Mouse (Mus musculus) forebrain, embryonic 14.5 days (tissue): ENCODE results near the gene Npc2. TPM values are rescaled to one million over a fixed set of nuclear protein-coding genes. Genes with fewer than 3 reads are reported as not detected.

Experiments
- ATAC-seq: fragments of 200-750 bp; cut with Nextera tagmentation; 2 replicates; pipeline ENCODE4 v1.8.0; 2017; ENCODE audit warnings: mild to moderate bottlenecking, moderate library complexity
- DNase-seq: peaks from one replicate; pipeline ENCODE4 v3.0.0-alpha.2; 2015; ENCODE audit warnings: low spot score
- H3K27ac ChIP-seq: fragments of 300-500 bp; sonication (generic); 2 replicates; pipeline ENCODE4 v1.5.1; 2014; ENCODE audit warnings: low read depth, mild to moderate bottlenecking, control low read depth, low read length, moderate library complexity
- H3K27me3 ChIP-seq: fragments of 300-500 bp; sonication (generic); replicated peaks from 2 replicates; pipeline ENCODE4 v1.6.1; 2014; ENCODE audit warnings: low read length, control low read depth, mixed read lengths; ENCODE audit not compliant: control insufficient read depth, insufficient read depth
- H3K36me3 ChIP-seq: fragments of 300-500 bp; sonication (generic); 2 replicates; pipeline ENCODE4 v1.6.1; 2014; ENCODE audit warnings: low read length, control low read depth; ENCODE audit not compliant: control insufficient read depth, insufficient read depth
- H3K4me1 ChIP-seq: fragments of 300-500 bp; sonication (generic); 2 replicates; pipeline ENCODE4 v1.6.1; 2014; ENCODE audit warnings: antibody characterized with exemption, low read length, control low read depth; ENCODE audit not compliant: control insufficient read depth, insufficient read depth
- H3K4me2 ChIP-seq: fragments of 300-500 bp; sonication (generic); 2 replicates; pipeline ENCODE4 v1.6.1; 2014; ENCODE audit warnings: mild to moderate bottlenecking, control low read depth, low read length
- H3K4me3 ChIP-seq: fragments of 300-500 bp; sonication (generic); 2 replicates; pipeline ENCODE4 v1.5.1; 2014; ENCODE audit warnings: low read depth, low read length, control low read depth
- H3K9ac ChIP-seq: fragments of 300-500 bp; sonication (generic); 2 replicates; pipeline ENCODE4 v1.6.1; 2014; ENCODE audit warnings: mild to moderate bottlenecking, low read length, control low read depth, moderate library complexity
- H3K9me3 ChIP-seq: fragments of 300-500 bp; sonication (generic); replicated peaks from 2 replicates; pipeline ENCODE4 v1.6.1; 2016; ENCODE audit warnings: low read length, control low read depth, mixed read lengths; ENCODE audit not compliant: control insufficient read depth
- WGBS: fragments of 180-500 bp; shearing (Covaris S2); extraction: QIAGEN DNeasy Blood & Tissue Kit; methylation state at CpG from one replicate; pipeline ENCODE4 v1.1.7; 2014; 5-methylcytosine and 5-hydroxymethylcytosine counted together
- polyA plus RNA-seq: library from polyadenylated mRNA; unstranded; fragments of >200 nt; fragmentation: Nextera tagmentation; extraction: Ambion mirVana; gene quantifications from 2 replicates; pipeline ENCODE4 v1.2.1, GENCODE M21; 2014

Npc2 gene
- 72.5 and 76.4 TPM in 2 replicates for polyA plus RNA-seq

DNA sequence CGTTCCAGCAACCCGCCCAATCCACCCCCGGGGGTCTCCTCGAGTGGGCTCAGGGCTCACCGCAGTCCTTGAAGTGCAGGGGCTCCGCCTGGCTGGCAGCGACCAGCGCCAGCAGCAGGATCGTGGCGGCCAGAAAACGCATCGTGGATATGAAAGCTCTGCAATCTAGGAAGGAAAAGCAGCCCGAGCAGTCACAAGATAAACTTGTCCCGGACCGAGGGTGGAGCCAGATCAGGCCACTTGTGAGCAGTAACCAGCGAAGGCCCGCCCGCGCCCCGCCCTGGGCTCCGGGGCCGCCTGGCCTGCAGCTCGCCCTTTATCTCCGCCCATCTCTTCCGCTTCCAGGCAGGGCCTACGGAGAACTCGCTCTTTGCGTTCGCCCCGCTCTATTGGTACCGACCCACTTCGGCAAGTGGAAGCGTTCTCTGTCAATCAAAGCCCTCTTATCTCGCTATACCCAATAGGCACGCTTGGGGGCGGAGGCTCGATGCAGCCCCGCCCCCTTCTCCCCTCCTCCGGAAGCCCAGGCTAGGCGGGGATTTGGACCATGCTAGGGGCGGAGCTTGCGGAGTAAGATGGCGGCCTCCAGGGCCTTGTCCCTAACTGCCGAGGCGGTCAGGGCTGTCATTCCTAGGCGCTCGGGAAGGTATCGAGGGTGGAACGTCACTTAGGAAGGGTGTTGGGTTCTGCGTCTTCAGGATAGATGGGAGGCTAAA lies at the start of gene Npc2, which contains the start of gene Isca2:
Gene Npc2, minus strand, starts transcription at position 427 of the 716 bp plus-strand sequence.
Gene Isca2, plus strand, starts transcription at position 526 of the 716 bp plus-strand sequence.
- H3K27me3 ChIP-seq, result no peaks in the 10 kb centered on the region
- H3K9ac ChIP-seq, result peak within 1 kb of the TSS; percentile 87
- H3K9me3 ChIP-seq, result no peaks in the 10 kb centered on the region
- peak within 1 kb of the TSS; percentile 89 for H3K27ac ChIP-seq
- peaks cover 10% of the 10 kb centered on the region for H3K36me3 ChIP-seq
- DNase-seq, result peak; percentile 100
- WGBS, result under 1% methylated on average over 50 of the region's 50 CpGs
- ATAC-seq, result peak; percentile 99
- H3K4me3 ChIP-seq, result peak within 1 kb of the TSS; percentile 72
- H3K4me1 ChIP-seq, result peaks cover 23% of the 10 kb centered on the region
- peak within 1 kb of the TSS; percentile 79 for H3K4me2 ChIP-seq

DNA sequence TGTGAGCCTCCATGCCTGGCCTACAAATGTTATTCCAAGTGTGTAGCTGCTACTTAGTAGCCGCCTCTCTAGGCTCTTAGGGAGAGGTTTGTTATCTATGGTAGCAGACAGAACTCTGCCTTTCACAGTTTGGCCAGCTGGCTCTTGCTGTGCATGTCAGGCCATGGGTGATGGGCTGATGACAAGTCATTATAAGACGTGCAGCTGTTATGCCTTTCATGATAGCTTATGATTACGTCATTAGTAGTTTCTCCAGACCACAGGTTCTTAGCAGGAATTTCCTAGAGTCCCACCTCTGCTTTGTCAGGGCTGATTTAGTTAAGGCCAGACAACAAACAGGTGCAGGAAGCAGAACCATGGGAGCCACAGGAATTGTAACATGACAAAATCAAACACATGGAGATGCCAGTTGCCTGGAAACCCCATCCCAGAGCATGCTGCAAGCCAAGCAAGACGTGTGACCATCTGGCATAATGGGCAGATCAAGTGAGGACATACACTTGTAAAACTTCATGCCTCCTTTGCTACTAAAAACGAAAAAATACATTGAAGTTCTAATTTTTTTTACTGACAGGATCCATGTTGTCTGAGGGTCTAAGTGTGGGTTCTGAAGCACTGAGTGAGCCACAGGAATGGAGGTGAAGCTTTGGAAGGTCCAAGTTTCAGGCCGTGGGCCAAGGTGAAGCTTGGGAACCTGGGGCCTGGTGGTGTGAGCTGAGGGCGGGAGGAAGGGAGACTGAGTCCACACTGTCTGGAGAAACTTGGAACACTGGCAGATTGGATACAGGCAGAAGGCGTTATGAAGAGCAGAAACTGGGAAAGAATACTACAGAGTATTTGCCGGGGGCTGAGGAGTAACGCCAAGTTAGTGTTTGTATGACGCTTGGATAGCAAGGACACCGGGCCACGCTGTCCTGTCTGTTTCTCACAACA lies 46.5 kb upstream of the Npc2 start:
- Histone ChIP-seq H3K4me1 (no peaks in the 10 kb centered on the region), H3K4me3 (no peak overlapping the region), H3K4me2 (no peak overlapping the region), H3K9ac (no peak overlapping the region), H3K27me3 (no peaks in the 10 kb centered on the region), H3K36me3 (no peaks in the 10 kb centered on the region), H3K9me3 (no peaks in the 10 kb centered on the region), H3K27ac (no peak overlapping the region)
- peak; percentile 23 for DNase-seq
- 81% methylated on average over 13 of the region's 13 CpGs for WGBS
- ATAC-seq, result no peak

DNA sequence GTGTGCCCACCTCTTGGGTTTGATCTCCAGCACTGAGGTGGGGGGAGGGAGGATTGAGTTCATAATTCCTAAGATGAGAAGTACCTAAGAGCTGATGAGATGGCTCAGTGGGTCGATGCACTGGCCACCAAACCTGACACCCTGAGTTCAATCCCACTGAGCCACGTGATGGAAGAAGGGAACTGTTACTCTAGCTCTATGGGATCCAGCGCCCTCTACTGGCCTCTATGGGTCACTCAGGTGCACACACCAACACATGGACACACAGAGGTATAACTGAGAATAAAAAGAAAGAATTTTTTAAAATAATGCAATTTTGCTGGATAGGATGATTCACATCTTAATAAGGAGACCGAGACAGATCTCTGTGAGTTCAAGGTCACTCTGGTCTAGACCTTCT lies 45.5 kb upstream of the Npc2 start:
- DNase-seq (no peak), ATAC-seq (no peak)
- Histone ChIP-seq H3K27ac (no peak overlapping the region), H3K4me3 (no peak overlapping the region), H3K4me2 (no peak overlapping the region), H3K9ac (no peak overlapping the region), H3K4me1 (no peaks in the 10 kb centered on the region), H3K36me3 (no peaks in the 10 kb centered on the region), H3K9me3 (no peaks in the 10 kb centered on the region), H3K27me3 (no peaks in the 10 kb centered on the region)
- WGBS, result 62% methylated on average over 4 of the region's 4 CpGs

GRCm38 (mm10) chr12:84814663-84815325 lies 41.8 kb upstream of the Npc2 start:
- Histone ChIP-seq H3K4me3 (no peak overlapping the region), H3K27ac (no peak overlapping the region), H3K27me3 (no peaks in the 10 kb centered on the region), H3K4me2 (no peak overlapping the region), H3K9ac (no peak overlapping the region), H3K36me3 (no peaks in the 10 kb centered on the region), H3K9me3 (no peaks in the 10 kb centered on the region), H3K4me1 (no peaks in the 10 kb centered on the region)
- ATAC-seq (no peak), DNase-seq (no peak)
- WGBS, result 78% methylated on average over 3 of the region's 3 CpGs

DNA sequence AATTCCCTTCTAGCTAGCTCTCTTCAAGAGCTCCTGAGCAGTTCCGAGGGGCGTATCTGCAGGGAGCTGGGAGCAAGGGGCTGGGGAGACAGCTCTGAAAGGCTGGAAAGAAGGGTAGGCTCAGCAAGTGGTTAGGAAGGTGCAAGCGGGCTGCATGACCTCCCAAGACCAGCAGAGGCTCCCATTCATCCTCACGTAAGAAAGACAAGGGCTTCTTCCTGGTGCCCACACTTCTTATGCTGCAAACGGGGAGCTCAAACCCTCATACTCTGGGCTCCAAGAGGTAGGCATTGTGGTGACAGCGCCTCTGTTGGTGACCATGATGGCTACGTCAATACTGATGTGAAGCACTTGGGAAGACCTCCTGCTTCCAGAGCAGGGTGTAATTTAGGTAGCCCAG lies 40.8 kb upstream of the Npc2 start:
- DNase-seq (no peak), ATAC-seq (no peak)
- no peaks in the 10 kb centered on the region for H3K4me1 ChIP-seq
- H3K4me2 ChIP-seq, result no peak overlapping the region
- H3K27ac ChIP-seq, result no peak overlapping the region
- no peak overlapping the region for H3K9ac ChIP-seq
- no peaks in the 10 kb centered on the region for H3K9me3 ChIP-seq
- no peaks in the 10 kb centered on the region for H3K27me3 ChIP-seq
- H3K4me3 ChIP-seq, result no peak overlapping the region
- WGBS, result 47% methylated on average over 7 of the region's 7 CpGs
- no peaks in the 10 kb centered on the region for H3K36me3 ChIP-seq

- DNase-seq (no peak), ATAC-seq (no peak)
- H3K36me3 ChIP-seq, result no peaks in the 10 kb centered on the region
- WGBS, result 67% methylated on average over 3 of the region's 3 CpGs
- no peaks in the 10 kb centered on the region for H3K9me3 ChIP-seq
- H3K4me1 ChIP-seq, result no peaks in the 10 kb centered on the region
- no peak overlapping the region for H3K4me3 ChIP-seq
- no peak overlapping the region for H3K27ac ChIP-seq
- no peak overlapping the region for H3K9ac ChIP-seq
- no peak overlapping the region for H3K4me2 ChIP-seq
- no peaks in the 10 kb centered on the region for H3K27me3 ChIP-seq
Measured at GRCm38 (mm10) chr12:84812004-84812403, 39.1 kb upstream of the Npc2 start.

DNA sequence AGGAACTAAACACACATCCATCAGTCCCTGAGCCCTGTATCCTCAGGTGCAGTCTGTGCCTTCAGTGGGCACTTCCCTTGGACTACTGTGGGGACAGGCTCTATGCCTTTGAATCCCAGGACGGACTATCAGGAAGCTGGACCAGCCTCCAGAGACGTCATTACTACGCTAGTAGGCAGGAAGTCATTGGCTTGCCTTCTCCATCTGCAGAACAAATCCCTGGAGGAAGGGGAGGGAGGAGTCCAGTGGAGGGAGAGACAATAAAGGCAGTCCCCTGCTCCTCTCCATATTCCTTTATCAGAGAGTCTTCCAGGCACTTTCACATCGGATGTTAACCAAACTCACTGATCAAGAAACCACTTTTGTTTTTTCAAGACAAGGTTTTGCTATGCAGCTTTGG lies 38.6 kb upstream of the Npc2 start:
- H3K4me1 ChIP-seq, result no peaks in the 10 kb centered on the region
- no peak overlapping the region for H3K4me2 ChIP-seq
- ATAC-seq (no peak), DNase-seq (no peak)
- WGBS, result 74% methylated on average over 4 of the region's 4 CpGs
- H3K36me3 ChIP-seq, result no peaks in the 10 kb centered on the region
- H3K9ac ChIP-seq, result no peak overlapping the region
- H3K27ac ChIP-seq, result no peak overlapping the region
- no peak overlapping the region for H3K4me3 ChIP-seq
- H3K9me3 ChIP-seq, result no peaks in the 10 kb centered on the region
- no peaks in the 10 kb centered on the region for H3K27me3 ChIP-seq

DNA sequence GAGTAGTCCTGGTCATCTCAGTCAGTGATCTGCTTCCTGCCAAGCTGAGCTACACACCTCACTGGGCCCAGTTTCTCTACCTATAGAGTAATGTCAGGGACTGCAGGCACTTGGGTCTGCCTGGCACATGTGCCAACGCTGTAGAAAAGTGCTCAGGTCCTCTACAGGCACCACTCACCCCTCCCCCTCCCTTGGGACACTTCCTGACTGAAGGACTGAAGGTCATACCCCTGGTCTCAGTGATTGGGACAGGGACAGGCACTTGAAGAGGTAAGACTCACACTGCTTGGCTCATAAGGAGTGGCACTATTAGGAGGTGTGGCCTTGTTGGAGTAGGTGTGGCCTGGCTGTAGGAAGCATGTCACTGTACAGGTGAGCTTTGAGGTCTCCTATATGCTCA lies 37.9 kb upstream of the Npc2 start:
- Histone ChIP-seq H3K27me3 (no peaks in the 10 kb centered on the region), H3K36me3 (no peaks in the 10 kb centered on the region), H3K4me1 (no peaks in the 10 kb centered on the region), H3K4me2 (no peak overlapping the region), H3K9ac (no peak overlapping the region), H3K27ac (no peak overlapping the region), H3K4me3 (no peak overlapping the region), H3K9me3 (no peaks in the 10 kb centered on the region)
- 62% methylated on average over 1 of the region's 1 CpGs for WGBS
- no peak for DNase-seq
- ATAC-seq, result no peak
